Mouse (Mus musculus): ENCODE results near the gene Susd1.

- no peak for TF ChIP-seq CTCF (IDR thresholded peaks at IDR 0.05; ENCODE audit: low read depth, low read length)
- TF ChIP-seq EP300 (IDR thresholded peaks at IDR 0.05; ENCODE audit: insufficient read depth, low read depth, low read length): no peak
These were observed 115.7 kb downstream of the Susd1 start for GRCm38 (mm10) chr4:59322733-59323132.
